Mouse (Mus musculus): Measurements from ENCODE around the gene Pax5. TPM values are rescaled to one million over a fixed set of nuclear protein-coding genes. Genes with fewer than 3 reads are reported as not detected.
A peak's percentile ranks its signal among the peaks of the same experiment; 100 is the strongest.
"Not testable (repeated sequence)": the region's sequence is repeated elsewhere in the genome, so short reads cannot be mapped to it uniquely, and the experiment has no call there.

Pax5 gene
- not detected in 2 replicates for polyA plus RNA-seq (2012; ENCODE audit: insufficient read depth, insufficient read length, missing spikeins)

GRCm38 (mm10) chr4:44709740-44710700 is at the start of gene Pax5:
Gene Pax5, minus strand, starts transcription at chr4:44710487.
- no peaks in the 10 kb centered on the region for H3K4me1 ChIP-seq (ENCODE audit: control insufficient read depth, insufficient read depth, low read length)
- no peak for TF ChIP-seq CTCF (IDR thresholded peaks at IDR 0.05; ENCODE audit: low read depth, low read length)
- TF ChIP-seq POLR2A (IDR thresholded peaks at IDR 0.05; ENCODE audit: borderline replicate concordance, low read depth, low read length): no peak
- no peak within 1 kb of the TSS for H3K27ac ChIP-seq (ENCODE audit: insufficient read depth, low read depth, low read length)
- H3K4me3 ChIP-seq (ENCODE audit: insufficient read depth, low read length): peak within 1 kb of the TSS; percentile 28; the same call in 1 of the 2 replicates

- Histone ChIP-seq H3K27ac (ENCODE audit: insufficient read depth, low read depth, low read length) (peak overlapping the region; percentile 69), H3K4me3 (ENCODE audit: insufficient read depth, low read length) (peak overlapping the region; percentile 72)
- not testable (repeated sequence) for H3K4me1 ChIP-seq (ENCODE audit: control insufficient read depth, insufficient read depth, low read length)
Observed at GRCm38 (mm10) chr4:44757131-44757530, 46.8 kb upstream of the Pax5 start.

- peak overlapping the region; percentile 69 for H3K27ac ChIP-seq (ENCODE audit: insufficient read depth, low read depth, low read length)
- TF ChIP-seq CTCF (IDR thresholded peaks at IDR 0.05; ENCODE audit: low read depth, low read length): no peak
- TF ChIP-seq POLR2A (IDR thresholded peaks at IDR 0.05; ENCODE audit: borderline replicate concordance, low read depth, low read length): no peak
- H3K4me3 ChIP-seq (ENCODE audit: insufficient read depth, low read length): peak overlapping the region; percentile 72
- H3K4me1 ChIP-seq (ENCODE audit: control insufficient read depth, insufficient read depth, low read length): peaks cover 2% of the 10 kb centered on the region
Observed at GRCm38 (mm10) chr4:44756134-44756951, 46.1 kb upstream of the Pax5 start.

GRCm38 (mm10) chr4:44755553-44756133 is 45.4 kb upstream of the Pax5 start, which contains the start of gene Zcchc7:
Gene Zcchc7, plus strand, starts transcription at chr4:44755877.
- TF ChIP-seq CTCF (IDR thresholded peaks at IDR 0.05; ENCODE audit: low read depth, low read length) (no peak), POLR2A (IDR thresholded peaks at IDR 0.05; ENCODE audit: borderline replicate concordance, low read depth, low read length) (no peak)

GRCm38 (mm10) chr4:44740471-44740870 is 30.2 kb upstream of the Pax5 start:
- Histone ChIP-seq H3K4me1 (ENCODE audit: control insufficient read depth, insufficient read depth, low read length) (no peaks in the 10 kb centered on the region), H3K4me3 (ENCODE audit: insufficient read depth, low read length) (no peak overlapping the region), H3K27ac (ENCODE audit: insufficient read depth, low read depth, low read length) (no peak overlapping the region)
- TF ChIP-seq POLR2A (IDR thresholded peaks at IDR 0.05; ENCODE audit: borderline replicate concordance, low read depth, low read length) (no peak), CTCF (IDR thresholded peaks at IDR 0.05; ENCODE audit: low read depth, low read length) (no peak)

More at GRCm38 (mm10) chr4:44755553-44756133, 45.4 kb upstream of the Pax5 start, which contains the start of gene Zcchc7:
- H3K4me1 ChIP-seq (ENCODE audit: control insufficient read depth, insufficient read depth, low read length): peaks cover 2% of the 10 kb centered on the region
- H3K27ac ChIP-seq (ENCODE audit: insufficient read depth, low read depth, low read length): peak within 1 kb of the TSS; percentile 69
- peak within 1 kb of the TSS; percentile 72 for H3K4me3 ChIP-seq (ENCODE audit: insufficient read depth, low read length)

GRCm38 (mm10) chr4:44721237-44721636 is 10.9 kb upstream of the Pax5 start:
- Histone ChIP-seq H3K27ac (ENCODE audit: insufficient read depth, low read depth, low read length) (no peak overlapping the region), H3K4me1 (ENCODE audit: control insufficient read depth, insufficient read depth, low read length) (no peaks in the 10 kb centered on the region), H3K4me3 (ENCODE audit: insufficient read depth, low read length) (no peak overlapping the region)
- no peak for TF ChIP-seq CTCF (IDR thresholded peaks at IDR 0.05; ENCODE audit: low read depth, low read length)
- TF ChIP-seq POLR2A (IDR thresholded peaks at IDR 0.05; ENCODE audit: borderline replicate concordance, low read depth, low read length): no peak

GRCm38 (mm10) chr4:44720046-44720445 is 9.8 kb upstream of the Pax5 start:
- H3K27ac ChIP-seq (ENCODE audit: insufficient read depth, low read depth, low read length): no peak overlapping the region
- H3K4me3 ChIP-seq (ENCODE audit: insufficient read depth, low read length): no peak overlapping the region
- H3K4me1 ChIP-seq (ENCODE audit: control insufficient read depth, insufficient read depth, low read length): no peaks in the 10 kb centered on the region
- TF ChIP-seq POLR2A (IDR thresholded peaks at IDR 0.05; ENCODE audit: borderline replicate concordance, low read depth, low read length) (no peak), CTCF (IDR thresholded peaks at IDR 0.05; ENCODE audit: low read depth, low read length) (no peak)

GRCm38 (mm10) chr4:44717676-44718075 is 7.4 kb upstream of the Pax5 start:
- H3K27ac ChIP-seq (ENCODE audit: insufficient read depth, low read depth, low read length): no peak overlapping the region
- TF ChIP-seq CTCF (IDR thresholded peaks at IDR 0.05; ENCODE audit: low read depth, low read length): no peak
- no peak for TF ChIP-seq POLR2A (IDR thresholded peaks at IDR 0.05; ENCODE audit: borderline replicate concordance, low read depth, low read length)
- H3K4me1 ChIP-seq (ENCODE audit: control insufficient read depth, insufficient read depth, low read length): no peaks in the 10 kb centered on the region
- no peak overlapping the region for H3K4me3 ChIP-seq (ENCODE audit: insufficient read depth, low read length)

GRCm38 (mm10) chr4:44716391-44716790 is 6.1 kb upstream of the Pax5 start:
- Histone ChIP-seq H3K4me1 (ENCODE audit: control insufficient read depth, insufficient read depth, low read length) (no peaks in the 10 kb centered on the region), H3K27ac (ENCODE audit: insufficient read depth, low read depth, low read length) (no peak overlapping the region), H3K4me3 (ENCODE audit: insufficient read depth, low read length) (no peak overlapping the region)
- TF ChIP-seq POLR2A (IDR thresholded peaks at IDR 0.05; ENCODE audit: borderline replicate concordance, low read depth, low read length) (no peak), CTCF (IDR thresholded peaks at IDR 0.05; ENCODE audit: low read depth, low read length) (no peak)
